Mouse (Mus musculus) megakaryocyte-erythroid progenitor cell, adult 5-6 weeks (primary cell): ENCODE data around the gene Wars2. TPM values are rescaled to one million over a fixed set of nuclear protein-coding genes. Genes with fewer than 3 reads are reported as not detected.

Source experiments
- ATAC-seq: replicated peaks from 2 replicates; pipeline ENCODE4 v1.8.0; 2016; ENCODE audit warnings: mild to moderate bottlenecking, inconsistent platforms; ENCODE audit not compliant: severe bottlenecking, poor library complexity, low FRiP score, low TSS enrichment
- total RNA-seq, 2 experiments: library from RNA; stranded (forward) in 1 of 2; stranded (reverse) in 1 of 2; fragments of 200-1000, 215-1000 nt in 1 of 2; fragments of >200 nt in 1 of 2; fragmentation: Nextera tagmentation in 1 of 2; gene quantifications; 2 replicates each; pipeline ENCODE4 v1.2.3; 2014 to 2017

Gene Wars2
- total RNA-seq, 2 experiments from 2014 or later, result 3.3 to 13.0 TPM

DNA sequence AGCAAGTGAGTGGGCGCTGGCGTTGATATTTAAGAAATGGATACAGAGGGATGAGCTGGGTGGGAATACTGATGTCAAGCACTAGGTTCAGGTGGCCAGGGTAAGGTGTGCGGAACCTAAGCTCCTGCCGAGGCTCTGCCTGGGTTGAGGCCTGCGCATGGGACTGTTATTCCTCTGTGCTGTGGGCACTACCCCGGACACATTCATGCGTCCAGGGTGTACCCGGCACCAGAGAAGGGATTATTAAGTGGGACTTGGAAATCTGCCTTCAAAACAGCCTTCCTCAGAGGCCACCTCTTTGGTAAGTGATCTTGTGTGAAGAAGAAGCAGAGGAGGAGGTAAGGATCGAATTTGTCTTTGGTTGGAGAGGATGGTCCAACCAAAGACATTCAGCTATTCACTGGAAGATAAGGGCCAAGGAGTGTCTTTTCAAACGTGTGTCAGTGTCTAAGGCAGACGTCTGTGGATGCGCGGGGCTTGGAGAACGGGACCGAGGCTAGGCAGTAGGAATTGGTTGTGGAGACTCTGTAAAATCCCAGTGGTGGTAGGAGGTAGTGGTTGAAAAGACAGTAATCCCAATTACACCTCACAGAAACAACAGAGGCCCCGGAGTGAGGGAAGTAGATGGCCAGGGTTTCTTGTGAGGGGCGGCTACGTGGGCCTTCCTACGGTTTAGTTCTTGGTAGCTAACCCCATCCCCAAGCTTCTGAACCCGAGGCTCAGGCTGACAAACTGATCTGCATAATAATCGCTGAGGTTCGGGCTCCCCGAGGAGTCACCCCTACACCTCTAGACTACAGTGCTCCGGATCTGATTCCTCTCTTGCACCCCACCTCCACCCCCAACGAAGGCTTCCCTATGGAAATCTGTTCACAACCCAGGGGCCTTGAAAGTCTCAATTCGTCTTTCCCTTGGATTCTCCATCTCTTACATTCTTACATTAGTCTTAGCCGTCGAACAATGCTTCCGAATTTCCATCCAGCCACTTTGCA, 117.0 kb downstream of the Wars2 start:
- no peak for ATAC-seq

DNA sequence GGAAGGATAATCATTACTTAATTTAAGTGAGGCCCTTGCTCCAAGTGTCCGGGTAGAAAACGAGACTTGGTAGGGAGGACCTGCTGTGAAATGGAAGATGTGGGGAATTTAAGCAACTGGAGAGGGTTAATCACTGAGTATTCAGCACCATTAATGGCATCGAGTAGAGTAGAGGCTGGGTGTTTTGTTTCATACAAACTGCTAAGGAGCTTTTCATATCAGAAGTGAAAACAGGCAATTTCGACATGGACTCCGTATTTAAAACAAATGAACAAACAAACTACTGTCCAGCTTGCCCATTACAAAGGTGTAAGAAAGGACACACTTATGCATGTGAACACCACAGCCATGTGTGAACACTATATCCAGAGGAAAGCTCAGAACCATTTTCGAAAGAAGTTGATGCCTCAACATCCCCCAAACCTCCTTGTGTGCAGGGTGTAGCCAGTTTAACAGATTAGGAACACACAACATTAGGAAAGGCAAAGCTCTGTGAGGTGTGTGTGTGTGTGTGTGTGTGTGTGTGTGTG, 118.9 kb downstream of the Wars2 start:
- ATAC-seq, result no peak

GRCm38 (mm10) chr3:99260395-99260794, 119.5 kb downstream of the Wars2 start:
- no peak for ATAC-seq

- no peak for ATAC-seq
Observed at GRCm38 (mm10) chr3:99261371-99261791, 120.5 kb downstream of the Wars2 start.

DNA sequence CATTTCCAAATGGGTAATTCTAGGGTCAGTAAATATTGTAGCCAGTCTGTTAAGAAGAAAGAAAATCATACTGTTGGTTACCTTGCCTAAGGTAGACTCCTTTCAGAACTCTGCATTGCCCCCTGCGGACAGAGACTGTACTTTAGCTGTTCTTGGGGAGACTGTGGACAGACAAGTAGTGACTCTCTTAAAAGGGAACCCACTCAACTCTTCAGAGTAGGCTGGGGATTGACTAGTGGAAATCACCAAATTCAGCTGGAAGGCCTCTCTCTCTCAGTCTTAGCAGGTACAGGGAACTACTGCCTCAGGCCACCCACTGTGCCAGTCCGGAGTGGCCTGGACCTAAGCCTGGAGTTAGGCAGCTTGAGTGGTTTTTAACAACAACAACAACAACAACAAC, 121.1 kb downstream of the Wars2 start:
- ATAC-seq, result no peak; the same call in 1 of the 2 replicates

GRCm38 (mm10) chr3:99263471-99263903, 122.6 kb downstream of the Wars2 start:
- no peak for ATAC-seq

- 0 out of 2 replicates have a peak, but pooled peaks have one; percentile 34 for ATAC-seq
Observed at GRCm38 (mm10) chr3:99264695-99265094, 123.8 kb downstream of the Wars2 start.

- no peak for ATAC-seq
Observed at GRCm38 (mm10) chr3:99266752-99267303, 126.0 kb downstream of the Wars2 start.

GRCm38 (mm10) chr3:99277973-99278580, 137.2 kb downstream of the Wars2 start:
- ATAC-seq, result no peak

DNA sequence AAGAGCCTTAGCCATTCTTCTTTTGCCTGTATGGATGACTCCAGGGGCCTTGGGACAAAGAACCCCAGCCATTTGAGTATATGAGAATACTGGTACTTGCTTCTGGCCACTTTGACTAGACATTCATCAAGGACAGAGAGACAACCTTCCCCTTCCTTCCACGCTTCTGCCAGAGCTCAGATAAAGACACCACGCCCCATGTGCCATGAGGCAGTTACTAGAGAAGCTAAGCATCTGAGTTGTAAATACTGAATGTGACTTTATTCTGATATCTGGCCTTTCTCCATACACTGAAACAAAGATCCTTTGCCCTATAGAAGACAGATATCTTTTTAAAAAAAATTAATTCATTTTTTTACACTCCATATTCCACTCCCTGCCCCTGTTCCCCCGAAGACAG, 138.8 kb downstream of the Wars2 start:
- no peak for ATAC-seq

GRCm38 (mm10) chr3:99281453-99281852, 140.6 kb downstream of the Wars2 start:
- ATAC-seq, result no peak

GRCm38 (mm10) chr3:99288302-99288701, 147.4 kb downstream of the Wars2 start:
- ATAC-seq, result peak; percentile 84

Other genes with a start within 250 kb of the Wars2 start
- gene Hao2, start 247.8 kb upstream of the Wars2 start, total RNA-seq (2014; fragmentation: Nextera tagmentation), result not detected in 2 replicates
- gene Hao2, start 247.8 kb upstream of the Wars2 start, total RNA-seq (2017), result not detected in 2 replicates
- gene Tbx15, start 99.3 kb downstream of the Wars2 start, total RNA-seq (2014; fragmentation: Nextera tagmentation), result not detected in 2 replicates
- not detected in 2 replicates for gene Tbx15, start 99.3 kb downstream of the Wars2 start, total RNA-seq (2017)